Mouse (Mus musculus) cerebral cortex, adult 2 months (tissue): Measurements from ENCODE around the gene 2010111I01Rik.

ENCODE experiments used
- WGBS: fragments of 180-500 bp; shearing (Covaris S2); methylation state at CpG from one replicate; pipeline ENCODE4 v1.1.7; 2018; 5-methylcytosine and 5-hydroxymethylcytosine counted together

The 2010111I01Rik gene

GRCm38 (mm10) chr13:63080191-63080590, 115.5 kb downstream of the 2010111I01Rik start:
- WGBS = 68% methylated on average over 4 of the region's 4 CpGs

- 75% methylated on average over 2 of the region's 2 CpGs for WGBS
These were observed 116.1 kb downstream of the 2010111I01Rik start for GRCm38 (mm10) chr13:63080823-63081222.

GRCm38 (mm10) chr13:63082555-63083136, 118.0 kb downstream of the 2010111I01Rik start:
- WGBS = 87% methylated on average over 5 of the region's 5 CpGs

GRCm38 (mm10) chr13:63083139-63083538, 118.4 kb downstream of the 2010111I01Rik start:
- 91% methylated on average over 7 of the region's 7 CpGs for WGBS

- WGBS = 90% methylated on average over 8 of the region's 8 CpGs
These were observed 119.0 kb downstream of the 2010111I01Rik start for GRCm38 (mm10) chr13:63083663-63084062.

GRCm38 (mm10) chr13:63087865-63088683, 123.4 kb downstream of the 2010111I01Rik start:
- WGBS = 86% methylated on average over 7 of the region's 7 CpGs

- WGBS = 60% methylated on average over 4 of the region's 4 CpGs
These were observed 124.8 kb downstream of the 2010111I01Rik start for GRCm38 (mm10) chr13:63089513-63089912.

GRCm38 (mm10) chr13:63091246-63091645, 126.6 kb downstream of the 2010111I01Rik start:
- WGBS = 85% methylated on average over 2 of the region's 2 CpGs

GRCm38 (mm10) chr13:63092299-63092698, 127.6 kb downstream of the 2010111I01Rik start:
- 90% methylated on average over 2 of the region's 2 CpGs for WGBS

- 97% methylated on average over 2 of the region's 2 CpGs for WGBS
These were observed 128.2 kb downstream of the 2010111I01Rik start for GRCm38 (mm10) chr13:63092874-63093273.

GRCm38 (mm10) chr13:63093636-63094035, 128.9 kb downstream of the 2010111I01Rik start:
- WGBS = 86% methylated on average over 6 of the region's 6 CpGs

- WGBS = 42% methylated on average over 8 of the region's 8 CpGs
These were observed 129.8 kb downstream of the 2010111I01Rik start for GRCm38 (mm10) chr13:63094317-63095131.

- 30% methylated on average over 3 of the region's 3 CpGs for WGBS
These were observed 132.1 kb downstream of the 2010111I01Rik start for GRCm38 (mm10) chr13:63096764-63097163.

GRCm38 (mm10) chr13:63097440-63097930, 132.8 kb downstream of the 2010111I01Rik start:
- 44% methylated on average over 8 of the region's 8 CpGs for WGBS

- WGBS = 68% methylated on average over 12 of the region's 12 CpGs
These were observed 137.1 kb downstream of the 2010111I01Rik start for GRCm38 (mm10) chr13:63101761-63102160.

GRCm38 (mm10) chr13:63102848-63103585, 138.3 kb downstream of the 2010111I01Rik start:
- 73% methylated on average over 8 of the region's 8 CpGs for WGBS

GRCm38 (mm10) chr13:63106574-63106973, 141.9 kb downstream of the 2010111I01Rik start:
- 58% methylated on average over 2 of the region's 2 CpGs for WGBS

- 18% methylated on average over 2 of the region's 2 CpGs for WGBS
These were observed 143.9 kb downstream of the 2010111I01Rik start for GRCm38 (mm10) chr13:63108601-63109000.

GRCm38 (mm10) chr13:63111297-63112042, 146.8 kb downstream of the 2010111I01Rik start:
- WGBS = 42% methylated on average over 5 of the region's 5 CpGs

- WGBS = 52% methylated on average over 4 of the region's 4 CpGs
These were observed 147.4 kb downstream of the 2010111I01Rik start for GRCm38 (mm10) chr13:63112043-63112597.
